1 mouse cellular context compared by ENCODE assay signal in the genomic region with DNA sequence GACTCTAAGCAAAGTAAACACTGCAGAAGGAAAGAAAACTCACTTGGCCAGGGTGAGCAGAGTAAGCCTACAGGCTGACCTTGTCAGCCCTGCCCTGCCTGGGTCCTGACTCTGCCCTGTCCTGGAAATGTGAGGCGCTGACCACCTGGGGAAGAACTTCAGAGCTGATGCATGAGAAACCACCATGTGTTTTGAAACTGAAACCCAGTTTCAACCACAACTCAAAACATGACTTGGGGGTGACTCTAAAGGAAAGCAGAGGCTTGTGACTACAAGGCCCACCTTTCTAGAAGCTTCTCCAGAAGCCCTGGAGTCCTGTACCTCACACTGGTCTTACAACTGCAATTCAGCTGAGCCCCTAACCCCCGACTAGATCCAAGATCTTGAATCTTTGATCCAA.
TF ChIP-seq lines count a peak whose summit lies in the region.

No protein-coding gene starts in this region.

TF ChIP-seq in myocyte, 11 proteins besides CTCF, POLR2A, EP300 and RAD21 (continued from another document):
- TF ChIP-seq MYOG (IDR thresholded peaks at IDR 0.05; ENCODE audit: control insufficient read depth in 1 of 3, insufficient read depth in 1 of 3, insufficient read length in 2 of 3, low read depth in 2 of 3): no peak
- no peak for TF ChIP-seq MYOD1 (IDR thresholded peaks at IDR 0.05; ENCODE audit: control insufficient read depth in 1 of 3, insufficient read length in 2 of 3, low read depth in 2 of 3)
- no peak for TF ChIP-seq REST (IDR thresholded peaks at IDR 0.05; ENCODE audit: insufficient read depth, insufficient read length)
- TF ChIP-seq TCF12 (IDR thresholded peaks at IDR 0.05; ENCODE audit: insufficient read depth, poor library complexity, severe bottlenecking): no peak
- no peak for TF ChIP-seq USF1 (IDR thresholded peaks at IDR 0.05; ENCODE audit: low read depth)
- no peak for TF ChIP-seq E2F4 (IDR thresholded peaks at IDR 0.05; ENCODE audit: insufficient read depth)
- no peak for TF ChIP-seq TCF3 (IDR thresholded peaks at IDR 0.05; ENCODE audit: insufficient read length, low read depth)
- TF ChIP-seq SRF (IDR thresholded peaks at IDR 0.05; ENCODE audit: control insufficient read depth, insufficient read length, low read depth): no peak
